Mouse (Mus musculus): ENCODE measurements around the gene Nxt1.

Gene Nxt1

DNA sequence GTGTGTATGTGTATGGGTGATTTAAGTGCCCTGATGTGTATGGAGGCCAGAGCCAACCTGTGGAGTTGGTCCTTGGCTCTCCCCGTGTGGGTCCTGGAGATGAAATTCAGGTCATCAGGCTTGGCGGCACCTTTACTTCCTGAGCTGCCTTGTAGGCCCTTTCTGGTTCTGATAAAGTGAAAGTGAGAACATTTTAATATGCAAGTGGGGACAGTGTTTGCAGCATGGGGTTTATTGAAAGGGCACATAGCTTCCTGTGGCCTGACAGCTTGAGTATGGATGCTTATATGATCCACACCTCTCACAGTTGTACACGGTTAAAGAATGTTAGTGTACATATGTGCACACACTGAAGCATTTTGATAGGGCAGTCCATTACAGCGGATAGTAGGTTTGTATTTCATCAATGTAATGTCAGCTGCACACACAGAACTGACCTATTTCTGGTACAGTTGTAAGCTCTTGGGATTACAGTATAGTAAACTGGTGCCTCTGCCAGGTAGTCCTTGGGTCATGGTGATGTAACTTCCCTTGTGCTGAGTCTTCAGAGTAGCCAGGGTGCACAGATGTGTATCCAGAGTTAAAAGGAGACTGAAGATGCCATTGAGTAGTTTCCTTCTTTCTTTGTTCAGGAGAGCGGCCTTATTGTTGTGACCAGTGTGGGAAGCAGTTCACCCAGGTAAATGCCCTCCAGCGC, 17.2 kb downstream of the Nxt1 start:
- DNase-seq, result no peak

DNA sequence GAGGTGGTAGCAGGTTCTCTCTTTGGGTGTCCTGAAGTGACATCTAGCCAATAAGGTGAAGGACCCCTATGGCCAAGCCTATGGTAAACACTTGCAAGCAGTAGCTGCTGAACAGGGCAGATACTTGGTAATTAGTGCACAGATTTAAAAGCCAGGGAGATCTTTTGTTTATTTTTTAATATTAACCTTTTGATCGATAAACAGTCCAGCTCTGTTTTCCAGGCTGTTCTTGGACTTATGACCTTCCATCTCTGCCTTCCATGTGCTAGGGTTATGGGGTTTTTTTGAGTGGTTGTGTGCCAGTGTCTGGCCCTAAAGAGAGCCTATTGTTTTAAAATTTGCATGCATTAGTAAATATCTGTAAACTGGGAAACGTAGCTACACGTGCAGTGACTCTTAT, 17.9 kb downstream of the Nxt1 start:
- DNase-seq, result no peak

DNA sequence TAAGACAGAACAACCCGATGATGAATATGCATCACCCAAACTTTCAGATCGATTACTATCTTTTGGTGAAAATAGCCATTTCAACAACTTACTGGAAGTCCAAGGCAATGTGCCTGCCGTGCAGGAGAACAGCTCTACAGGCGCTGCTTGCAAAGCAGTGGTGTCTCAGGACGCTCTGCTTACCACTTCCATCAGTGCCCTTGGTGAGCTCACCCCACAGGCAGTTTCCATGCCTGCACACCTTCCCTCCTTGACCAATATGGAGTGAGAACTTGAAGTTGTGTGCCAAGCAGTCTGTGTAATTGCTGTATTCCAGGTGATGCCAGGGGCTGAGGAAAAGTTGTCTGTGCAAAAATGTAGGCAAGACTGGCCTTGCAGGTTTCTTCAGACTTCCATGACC, 18.4 kb downstream of the Nxt1 start:
- DNase-seq, result no peak

DNA sequence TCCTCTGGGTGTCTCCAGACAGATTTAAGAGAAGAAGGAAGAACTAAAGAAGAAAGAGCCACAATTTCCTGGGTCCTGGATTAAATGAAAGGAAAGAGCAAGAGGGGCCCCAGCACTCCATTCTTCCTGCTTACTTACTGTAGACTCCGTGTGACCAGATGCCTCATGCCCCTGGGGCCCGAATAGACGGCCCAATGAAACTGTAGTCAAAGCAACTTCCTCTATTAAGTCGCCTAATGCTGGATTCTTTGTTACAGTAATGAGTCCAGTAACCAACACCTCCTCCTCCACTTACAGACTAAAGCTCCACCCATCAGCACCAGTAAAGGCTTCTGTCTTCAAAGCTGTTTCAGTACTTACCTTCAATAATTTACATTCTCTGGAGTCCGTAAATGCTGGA, 26.2 kb downstream of the Nxt1 start:
- no peak for DNase-seq

DNA sequence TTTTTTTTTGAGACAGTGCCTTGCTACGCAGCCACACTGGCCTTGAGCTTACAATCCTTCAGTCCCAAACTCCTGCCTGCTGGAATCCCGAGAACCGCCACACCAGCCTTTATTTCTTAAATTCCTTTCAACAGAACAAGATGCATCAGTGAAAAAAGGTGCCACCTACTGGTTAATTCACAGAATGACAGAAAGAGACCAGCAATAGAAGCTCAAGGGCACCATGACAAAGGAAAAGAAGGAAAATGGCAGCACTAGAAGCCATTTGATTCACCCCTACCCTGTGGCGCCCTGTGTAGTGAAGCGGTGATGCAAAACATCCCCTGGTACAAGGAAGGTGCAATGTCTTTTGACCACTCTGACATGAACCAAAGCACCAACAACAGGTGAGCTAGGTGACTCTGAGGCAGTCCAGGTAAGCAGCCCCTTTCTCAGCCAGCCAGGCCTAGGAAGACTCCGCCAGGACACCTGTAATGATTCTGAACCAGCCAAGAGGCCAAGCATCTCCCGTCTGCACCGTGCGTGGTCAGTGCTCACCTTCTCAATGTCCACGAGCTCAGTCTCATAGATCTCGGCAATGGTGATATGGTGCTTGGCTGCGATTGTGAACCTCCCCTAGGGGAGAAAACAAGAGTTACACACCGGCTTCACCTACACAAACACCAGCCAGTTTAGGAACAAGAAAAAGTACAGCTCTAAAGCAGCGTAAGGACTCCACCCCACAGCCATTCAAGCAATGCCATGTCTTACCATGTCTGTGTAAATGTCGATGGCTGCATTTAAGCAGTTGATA, 34.2 kb downstream of the Nxt1 start:
- no peak for DNase-seq

DNA sequence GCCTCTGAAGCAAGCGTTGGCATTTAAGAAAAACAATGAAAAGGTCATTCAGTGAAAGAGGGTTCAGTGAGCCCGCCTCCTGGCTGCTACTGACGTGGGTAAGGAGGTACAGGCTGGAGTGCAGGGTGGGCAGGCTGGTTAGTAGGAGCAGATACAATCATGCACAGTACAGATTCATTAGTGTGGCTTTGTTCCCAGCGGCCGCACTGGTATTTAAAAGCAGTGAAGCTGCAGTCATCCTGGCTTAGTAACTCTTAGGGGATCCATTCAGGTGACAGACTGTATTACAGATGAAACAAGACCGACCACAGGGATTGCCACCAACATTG, 34.8 kb downstream of the Nxt1 start:
- no peak for DNase-seq

DNA sequence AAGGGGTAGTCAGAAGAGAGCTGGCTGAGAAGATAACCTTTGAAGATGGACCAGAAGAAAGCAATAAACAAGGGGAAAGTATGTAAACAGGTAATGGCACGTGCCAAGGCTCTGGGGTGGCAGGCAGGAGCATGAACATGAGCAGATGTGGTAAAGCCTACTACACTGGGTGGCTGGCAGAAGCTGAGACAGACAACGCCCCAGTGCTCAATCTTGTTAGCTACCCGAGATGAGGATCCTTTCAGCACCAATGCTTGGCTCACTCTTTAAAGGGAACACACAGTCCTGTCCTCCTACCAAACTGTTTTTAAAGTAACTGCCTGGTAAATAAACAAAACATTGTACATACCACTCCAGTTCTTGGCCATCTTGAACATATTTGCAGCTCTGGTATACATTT, 39.9 kb downstream of the Nxt1 start:
- no peak for DNase-seq

DNA sequence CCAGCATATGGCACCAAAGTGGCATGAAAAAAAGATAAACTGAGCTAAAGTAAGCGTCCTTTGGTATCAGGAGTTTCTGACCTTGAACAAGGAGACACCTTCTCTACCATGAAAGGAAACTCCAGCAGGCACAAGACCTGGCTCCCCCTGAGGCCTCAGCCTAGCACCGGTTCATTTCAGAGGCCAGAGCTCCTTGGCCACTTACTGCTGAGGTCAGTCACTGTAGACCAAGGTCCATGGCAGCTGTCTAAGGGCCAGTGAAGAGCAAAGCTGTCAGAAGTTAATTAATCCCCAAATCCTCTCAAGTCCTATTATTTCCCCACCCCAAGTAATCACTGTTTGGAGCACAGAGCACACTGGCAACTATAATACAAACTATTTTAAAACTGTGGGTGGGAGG, 44.7 kb downstream of the Nxt1 start:
- DNase-seq, result no peak

DNA sequence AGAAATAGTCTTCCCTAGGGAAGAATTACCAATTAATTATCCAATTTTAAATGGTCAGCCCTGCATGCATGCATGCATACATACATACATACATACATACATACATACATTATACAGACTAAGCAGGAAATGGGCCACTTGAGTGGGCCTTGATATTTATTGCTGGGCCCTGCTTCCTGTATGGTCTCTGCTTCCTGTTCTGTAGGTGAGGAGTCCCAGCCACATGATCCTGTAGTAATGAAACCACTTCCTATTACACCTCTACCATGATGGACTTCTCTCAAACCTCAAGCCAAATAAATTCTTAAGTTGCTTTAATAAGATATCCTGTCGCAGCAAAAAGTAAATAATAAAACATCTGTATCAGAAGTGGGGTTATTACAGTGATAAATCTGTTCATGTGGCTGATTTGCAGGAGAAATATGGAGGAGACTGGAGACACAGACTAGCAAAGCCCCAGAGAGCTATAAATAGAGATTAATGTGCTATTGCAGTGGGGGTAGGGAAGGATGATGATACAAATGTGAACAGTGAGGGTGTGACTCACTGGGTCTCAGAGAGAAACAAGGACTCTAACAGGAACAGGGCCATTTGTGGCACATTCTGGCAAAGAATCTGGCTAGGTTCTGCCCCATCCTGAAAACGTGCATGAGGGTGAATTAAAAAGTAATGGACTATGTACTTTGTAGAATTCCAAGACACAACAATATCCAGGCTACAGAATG, 47.0 kb downstream of the Nxt1 start:
- DNase-seq, result no peak
